Mouse (Mus musculus) forebrain, embryonic 11.5 days (tissue): Measurements from ENCODE around the gene Apoc2. TPM values are rescaled to one million over a fixed set of nuclear protein-coding genes. Genes with fewer than 3 reads are reported as not detected.
"Not testable (repeated sequence)": the region's sequence is repeated elsewhere in the genome, so short reads cannot be mapped to it uniquely, and the experiment has no call there.

Experiments used
- ATAC-seq: fragments of 200-750 bp; cut with Nextera tagmentation; replicated peaks from 2 replicates; pipeline ENCODE4 v1.8.0; 2017; ENCODE audit warnings: moderate TSS enrichment; ENCODE audit not compliant: low FRiP score
- DNase-seq: peaks from one replicate; pipeline ENCODE4 v3.0.0-alpha.2; 2017; ENCODE audit warnings: low spot score
- H3K27ac ChIP-seq: fragments of 300-500 bp; sonication (generic); 2 replicates; pipeline ENCODE4 v1.5.1; 2014; ENCODE audit warnings: low read depth, low read length
- H3K27me3 ChIP-seq: fragments of 300-500 bp; sonication (generic); 2 replicates; pipeline ENCODE4 v1.6.1; 2014; ENCODE audit warnings: mild to moderate bottlenecking, low read length, mixed read lengths; ENCODE audit not compliant: control insufficient read depth, insufficient read depth
- H3K36me3 ChIP-seq: fragments of 300-500 bp; sonication (generic); 2 replicates; pipeline ENCODE4 v1.6.1; 2014; ENCODE audit warnings: mild to moderate bottlenecking, low read length, moderate library complexity, mixed read lengths; ENCODE audit not compliant: control insufficient read depth, insufficient read depth
- H3K4me1 ChIP-seq: fragments of 300-500 bp; sonication (generic); replicated peaks from 2 replicates; pipeline ENCODE4 v1.6.1; 2014; ENCODE audit warnings: low read length, mixed read lengths; ENCODE audit not compliant: control insufficient read depth, insufficient read depth
- H3K4me2 ChIP-seq: fragments of 300-500 bp; sonication (generic); 2 replicates; pipeline ENCODE4 v1.6.1; 2014; ENCODE audit warnings: low read depth, mild to moderate bottlenecking, low read length, moderate library complexity, mixed read lengths; ENCODE audit not compliant: severe bottlenecking
- H3K4me3 ChIP-seq: fragments of 300-500 bp; sonication (generic); 2 replicates; pipeline ENCODE4 v1.5.1; 2014; ENCODE audit warnings: low read depth, low read length
- H3K9ac ChIP-seq: fragments of 300-500 bp; sonication (generic); 2 replicates; pipeline ENCODE4 v1.6.1; 2014; ENCODE audit warnings: low read length
- H3K9me3 ChIP-seq: fragments of 300-500 bp; sonication (generic); 2 replicates; pipeline ENCODE4 v1.6.1; 2016; ENCODE audit warnings: low read length, mixed read lengths; ENCODE audit not compliant: control insufficient read depth
- WGBS: fragments of 180-500 bp; shearing (Covaris S2); extraction: QIAGEN DNeasy Blood & Tissue Kit; methylation state at CpG from one replicate; pipeline ENCODE4 v1.1.7; 2014; 5-methylcytosine and 5-hydroxymethylcytosine counted together
- polyA plus RNA-seq: library from polyadenylated mRNA; unstranded; fragments of >200 nt; fragmentation: Nextera tagmentation; extraction: Ambion mirVana; gene quantifications from 2 replicates; pipeline ENCODE4 v1.2.1, GENCODE M21; 2014

The Apoc2 gene
- polyA plus RNA-seq, 1 experiment from 2014 or later, result not detected

- no peak for ATAC-seq
- no peak overlapping the region for H3K27ac ChIP-seq
- no peaks in the 10 kb centered on the region for H3K4me1 ChIP-seq
- H3K36me3 ChIP-seq, result no peaks in the 10 kb centered on the region
- H3K4me3 ChIP-seq, result no peak overlapping the region
- H3K4me2 ChIP-seq, result no peak overlapping the region
- WGBS, result 94% methylated on average over 2 of the region's 2 CpGs
- H3K9me3 ChIP-seq, result no peaks in the 10 kb centered on the region
- no peaks in the 10 kb centered on the region for H3K27me3 ChIP-seq
- no peak for DNase-seq
- no peak overlapping the region for H3K9ac ChIP-seq
These were observed 10.9 kb upstream of the Apoc2 start for GRCm38 (mm10) chr7:19688611-19689010.

GRCm38 (mm10) chr7:19688101-19688500, 10.4 kb upstream of the Apoc2 start:
- 94% methylated on average over 10 of the region's 10 CpGs for WGBS
- no peak overlapping the region for H3K27ac ChIP-seq
- H3K27me3 ChIP-seq, result no peaks in the 10 kb centered on the region
- no peaks in the 10 kb centered on the region for H3K4me1 ChIP-seq
- no peaks in the 10 kb centered on the region for H3K36me3 ChIP-seq
- H3K4me2 ChIP-seq, result no peak overlapping the region
- ATAC-seq (no peak), DNase-seq (no peak)
- H3K9me3 ChIP-seq, result no peaks in the 10 kb centered on the region
- H3K4me3 ChIP-seq, result no peak overlapping the region
- H3K9ac ChIP-seq, result no peak overlapping the region

GRCm38 (mm10) chr7:19686927-19687583, 9.3 kb upstream of the Apoc2 start:
- not testable (repeated sequence) for H3K4me1 ChIP-seq, H3K36me3 ChIP-seq, H3K9me3 ChIP-seq, H3K27me3 ChIP-seq, H3K4me2 ChIP-seq, H3K27ac ChIP-seq, H3K4me3 ChIP-seq, ATAC-seq, H3K9ac ChIP-seq, DNase-seq
- WGBS, result 77% methylated on average over 8 of the region's 8 CpGs

- ATAC-seq, result no peak
- no peak for DNase-seq
- 86% methylated on average over 6 of the region's 6 CpGs for WGBS
- H3K9me3 ChIP-seq, result no peaks in the 10 kb centered on the region
- H3K27ac ChIP-seq, result no peak overlapping the region
- H3K27me3 ChIP-seq, result no peaks in the 10 kb centered on the region
- H3K36me3 ChIP-seq, result no peaks in the 10 kb centered on the region
- H3K4me1 ChIP-seq, result no peaks in the 10 kb centered on the region
- H3K4me2 ChIP-seq, result no peak overlapping the region
- H3K4me3 ChIP-seq, result no peak overlapping the region
- no peak overlapping the region for H3K9ac ChIP-seq
These were observed 8.8 kb upstream of the Apoc2 start for GRCm38 (mm10) chr7:19686521-19686920.

- 74% methylated on average over 4 of the region's 4 CpGs for WGBS
- Histone ChIP-seq H3K36me3 (no peaks in the 10 kb centered on the region), H3K9ac (no peak overlapping the region), H3K4me2 (no peak overlapping the region), H3K27ac (no peak overlapping the region), H3K27me3 (no peaks in the 10 kb centered on the region), H3K4me3 (no peak overlapping the region), H3K9me3 (no peaks in the 10 kb centered on the region), H3K4me1 (no peaks in the 10 kb centered on the region)
- no peak for ATAC-seq
- DNase-seq, result no peak
These were observed 7.6 kb upstream of the Apoc2 start for GRCm38 (mm10) chr7:19685374-19685773.

- Histone ChIP-seq H3K4me2 (no peak overlapping the region), H3K36me3 (no peaks in the 10 kb centered on the region), H3K27ac (no peak overlapping the region), H3K4me3 (no peak overlapping the region), H3K9me3 (no peaks in the 10 kb centered on the region), H3K27me3 (no peaks in the 10 kb centered on the region), H3K4me1 (no peaks in the 10 kb centered on the region), H3K9ac (no peak overlapping the region)
- no peak for ATAC-seq
- DNase-seq, result no peak
- WGBS, result 89% methylated on average over 6 of the region's 6 CpGs
These were observed 6.0 kb upstream of the Apoc2 start for GRCm38 (mm10) chr7:19683771-19684201.

- DNase-seq (no peak), ATAC-seq (no peak)
- Histone ChIP-seq H3K4me3 (no peak overlapping the region), H3K9ac (no peak overlapping the region), H3K27me3 (no peaks in the 10 kb centered on the region), H3K9me3 (no peaks in the 10 kb centered on the region), H3K4me1 (no peaks in the 10 kb centered on the region), H3K4me2 (no peak overlapping the region), H3K36me3 (no peaks in the 10 kb centered on the region), H3K27ac (no peak overlapping the region)
- WGBS, result 75% methylated on average over 3 of the region's 3 CpGs
These were observed 5.2 kb upstream of the Apoc2 start for GRCm38 (mm10) chr7:19682979-19683378.

GRCm38 (mm10) chr7:19681202-19681694, 3.5 kb upstream of the Apoc2 start, which contains the start of the genes Gm44805 and Apoc4:
Gene Gm44805 (minus strand): TSS chr7:19681423.
Gene Apoc4 (minus strand): TSS chr7:19681479.
- DNase-seq (no peak), ATAC-seq (no peak)
- H3K4me2 ChIP-seq, result no peak within 1 kb of the TSS
- no peak within 1 kb of the TSS for H3K4me3 ChIP-seq
- no peaks in the 10 kb centered on the region for H3K4me1 ChIP-seq
- H3K36me3 ChIP-seq, result no peaks in the 10 kb centered on the region
- H3K27ac ChIP-seq, result no peak within 1 kb of the TSS
- no peaks in the 10 kb centered on the region for H3K9me3 ChIP-seq
- H3K9ac ChIP-seq, result no peak within 1 kb of the TSS
- no peaks in the 10 kb centered on the region for H3K27me3 ChIP-seq
- 65% methylated on average over 8 of the region's 8 CpGs for WGBS

- Histone ChIP-seq H3K4me1 (no peaks in the 10 kb centered on the region), H3K4me2 (no peak overlapping the region), H3K36me3 (no peaks in the 10 kb centered on the region), H3K9me3 (no peaks in the 10 kb centered on the region), H3K27me3 (no peaks in the 10 kb centered on the region), H3K27ac (no peak overlapping the region), H3K9ac (no peak overlapping the region), H3K4me3 (no peak overlapping the region)
- 78% methylated on average over 2 of the region's 2 CpGs for WGBS
- ATAC-seq, result no peak
- no peak for DNase-seq
These were observed 3.0 kb upstream of the Apoc2 start for GRCm38 (mm10) chr7:19680702-19681101.
